Mouse (Mus musculus): Measurements from ENCODE around the gene Tmem178b.

- TF ChIP-seq POLR2A (IDR thresholded peaks at IDR 0.05; ENCODE audit: borderline replicate concordance, extremely low read depth, low read depth, low read length) (no peak), CTCF (IDR thresholded peaks at IDR 0.05; ENCODE audit: insufficient read depth, low read length) (no peak)
Measured at GRCm38 (mm10) chr6:40068467-40068866, 195.4 kb downstream of the Tmem178b start.
